Mouse (Mus musculus): ENCODE results near the gene Pik3ca. TPM values are rescaled to one million over a fixed set of nuclear protein-coding genes. Genes with fewer than 3 reads are reported as not detected.

The Pik3ca gene
- polyA plus RNA-seq, 1 experiment from 2014 or later = 14.1 TPM

- ATAC-seq = no peak; the same call in 1 of the 2 replicates
- no peak overlapping the region for H3K4me2 ChIP-seq (ENCODE audit: low read length)
- no peaks in the 10 kb centered on the region for H3K9me3 ChIP-seq (ENCODE audit: control insufficient read depth, low read length)
- H3K4me3 ChIP-seq (replicated peaks; ENCODE audit: low read length) = no peak overlapping the region
- no peaks in the 10 kb centered on the region for H3K36me3 ChIP-seq (ENCODE audit: control insufficient read depth, insufficient read depth)
- no peaks in the 10 kb centered on the region for H3K27me3 ChIP-seq (replicated peaks; ENCODE audit: control insufficient read depth, insufficient read depth, low read length)
- no peak overlapping the region for H3K9ac ChIP-seq (replicated peaks; ENCODE audit: low read depth, low read length)
- H3K27ac ChIP-seq (ENCODE audit: low read length) = no peak overlapping the region
- 40% methylated on average over 2 of the region's 2 CpGs for WGBS
- H3K4me1 ChIP-seq (replicated peaks; ENCODE audit: control insufficient read depth, insufficient read depth, low read length) = no peaks in the 10 kb centered on the region
Observed at GRCm38 (mm10) chr3:32430394-32430793, 32.9 kb downstream of the Pik3ca start.

GRCm38 (mm10) chr3:32434016-32434415 is 36.5 kb downstream of the Pik3ca start:
- no peak for ATAC-seq
- Histone ChIP-seq H3K4me1 (replicated peaks; ENCODE audit: control insufficient read depth, insufficient read depth, low read length) (no peaks in the 10 kb centered on the region), H3K27me3 (replicated peaks; ENCODE audit: control insufficient read depth, insufficient read depth, low read length) (no peaks in the 10 kb centered on the region), H3K27ac (ENCODE audit: low read length) (no peak overlapping the region), H3K9me3 (ENCODE audit: control insufficient read depth, low read length) (no peaks in the 10 kb centered on the region), H3K36me3 (ENCODE audit: control insufficient read depth, insufficient read depth) (peaks cover 15% of the 10 kb centered on the region), H3K4me3 (replicated peaks; ENCODE audit: low read length) (no peak overlapping the region), H3K9ac (replicated peaks; ENCODE audit: low read depth, low read length) (no peak overlapping the region), H3K4me2 (ENCODE audit: low read length) (no peak overlapping the region)
- WGBS = 85% methylated on average over 2 of the region's 2 CpGs

- no peaks in the 10 kb centered on the region for H3K4me1 ChIP-seq (replicated peaks; ENCODE audit: control insufficient read depth, insufficient read depth, low read length)
- no peaks in the 10 kb centered on the region for H3K9me3 ChIP-seq (ENCODE audit: control insufficient read depth, low read length)
- ATAC-seq = no peak
- H3K9ac ChIP-seq (replicated peaks; ENCODE audit: low read depth, low read length) = no peak overlapping the region
- peaks cover 26% of the 10 kb centered on the region for H3K36me3 ChIP-seq (ENCODE audit: control insufficient read depth, insufficient read depth)
- H3K27ac ChIP-seq (ENCODE audit: low read length) = no peak overlapping the region
- no peak overlapping the region for H3K4me3 ChIP-seq (replicated peaks; ENCODE audit: low read length)
- no peaks in the 10 kb centered on the region for H3K27me3 ChIP-seq (replicated peaks; ENCODE audit: control insufficient read depth, insufficient read depth, low read length)
- H3K4me2 ChIP-seq (ENCODE audit: low read length) = no peak overlapping the region
- WGBS = 92% methylated on average over 11 of the region's 11 CpGs
Observed at GRCm38 (mm10) chr3:32436101-32436500, 38.6 kb downstream of the Pik3ca start.

- peaks cover 33% of the 10 kb centered on the region for H3K36me3 ChIP-seq (ENCODE audit: control insufficient read depth, insufficient read depth)
Observed at GRCm38 (mm10) chr3:32437297-32437696, 39.8 kb downstream of the Pik3ca start.

GRCm38 (mm10) chr3:32437820-32438219 is 40.3 kb downstream of the Pik3ca start:
- Histone ChIP-seq H3K9ac (replicated peaks; ENCODE audit: low read depth, low read length) (no peak overlapping the region), H3K4me3 (replicated peaks; ENCODE audit: low read length) (no peak overlapping the region), H3K4me2 (ENCODE audit: low read length) (no peak overlapping the region), H3K4me1 (replicated peaks; ENCODE audit: control insufficient read depth, insufficient read depth, low read length) (no peaks in the 10 kb centered on the region), H3K27ac (ENCODE audit: low read length) (no peak overlapping the region), H3K27me3 (replicated peaks; ENCODE audit: control insufficient read depth, insufficient read depth, low read length) (no peaks in the 10 kb centered on the region), H3K36me3 (ENCODE audit: control insufficient read depth, insufficient read depth) (peaks cover 35% of the 10 kb centered on the region), H3K9me3 (ENCODE audit: control insufficient read depth, low read length) (no peaks in the 10 kb centered on the region)
- WGBS = 94% methylated on average over 6 of the region's 6 CpGs
- ATAC-seq = no peak

More at GRCm38 (mm10) chr3:32437297-32437696, 39.8 kb downstream of the Pik3ca start:
- Histone ChIP-seq H3K4me3 (replicated peaks; ENCODE audit: low read length) (no peak overlapping the region), H3K27me3 (replicated peaks; ENCODE audit: control insufficient read depth, insufficient read depth, low read length) (no peaks in the 10 kb centered on the region), H3K4me1 (replicated peaks; ENCODE audit: control insufficient read depth, insufficient read depth, low read length) (no peaks in the 10 kb centered on the region), H3K9me3 (ENCODE audit: control insufficient read depth, low read length) (no peaks in the 10 kb centered on the region), H3K4me2 (ENCODE audit: low read length) (no peak overlapping the region), H3K27ac (ENCODE audit: low read length) (no peak overlapping the region), H3K9ac (replicated peaks; ENCODE audit: low read depth, low read length) (no peak overlapping the region)
- no peak for ATAC-seq
- 94% methylated on average over 6 of the region's 6 CpGs for WGBS

- Histone ChIP-seq H3K27me3 (replicated peaks; ENCODE audit: control insufficient read depth, insufficient read depth, low read length) (no peaks in the 10 kb centered on the region), H3K9ac (replicated peaks; ENCODE audit: low read depth, low read length) (no peak overlapping the region), H3K4me2 (ENCODE audit: low read length) (no peak overlapping the region), H3K9me3 (ENCODE audit: control insufficient read depth, low read length) (no peaks in the 10 kb centered on the region), H3K36me3 (ENCODE audit: control insufficient read depth, insufficient read depth) (peaks cover 36% of the 10 kb centered on the region), H3K4me1 (replicated peaks; ENCODE audit: control insufficient read depth, insufficient read depth, low read length) (no peaks in the 10 kb centered on the region), H3K4me3 (replicated peaks; ENCODE audit: low read length) (no peak overlapping the region), H3K27ac (ENCODE audit: low read length) (no peak overlapping the region)
- WGBS = 89% methylated on average over 4 of the region's 4 CpGs
- ATAC-seq = no peak
Observed at GRCm38 (mm10) chr3:32438716-32439115, 41.2 kb downstream of the Pik3ca start.

- peaks cover 43% of the 10 kb centered on the region for H3K36me3 ChIP-seq (ENCODE audit: control insufficient read depth, insufficient read depth)
- H3K9ac ChIP-seq (replicated peaks; ENCODE audit: low read depth, low read length) = no peak overlapping the region
- no peaks in the 10 kb centered on the region for H3K9me3 ChIP-seq (ENCODE audit: control insufficient read depth, low read length)
- no peaks in the 10 kb centered on the region for H3K27me3 ChIP-seq (replicated peaks; ENCODE audit: control insufficient read depth, insufficient read depth, low read length)
- no peak overlapping the region for H3K27ac ChIP-seq (ENCODE audit: low read length)
- ATAC-seq = no peak
- H3K4me2 ChIP-seq (ENCODE audit: low read length) = no peak overlapping the region
- H3K4me1 ChIP-seq (replicated peaks; ENCODE audit: control insufficient read depth, insufficient read depth, low read length) = no peaks in the 10 kb centered on the region
- H3K4me3 ChIP-seq (replicated peaks; ENCODE audit: low read length) = no peak overlapping the region
Observed at GRCm38 (mm10) chr3:32441710-32442109, 44.2 kb downstream of the Pik3ca start.

- no peak for ATAC-seq
- no peaks in the 10 kb centered on the region for H3K27me3 ChIP-seq (replicated peaks; ENCODE audit: control insufficient read depth, insufficient read depth, low read length)
- no peak overlapping the region for H3K4me2 ChIP-seq (ENCODE audit: low read length)
- no peak overlapping the region for H3K4me3 ChIP-seq (replicated peaks; ENCODE audit: low read length)
- H3K27ac ChIP-seq (ENCODE audit: low read length) = no peak overlapping the region
- WGBS = 58% methylated on average over 11 of the region's 11 CpGs
- no peaks in the 10 kb centered on the region for H3K4me1 ChIP-seq (replicated peaks; ENCODE audit: control insufficient read depth, insufficient read depth, low read length)
- no peaks in the 10 kb centered on the region for H3K9me3 ChIP-seq (ENCODE audit: control insufficient read depth, low read length)
- H3K9ac ChIP-seq (replicated peaks; ENCODE audit: low read depth, low read length) = no peak overlapping the region
- H3K36me3 ChIP-seq (ENCODE audit: control insufficient read depth, insufficient read depth) = peaks cover 27% of the 10 kb centered on the region
Observed at GRCm38 (mm10) chr3:32454329-32455021, 57.0 kb downstream of the Pik3ca start.

- Histone ChIP-seq H3K27ac (ENCODE audit: low read length) (no peak overlapping the region), H3K27me3 (replicated peaks; ENCODE audit: control insufficient read depth, insufficient read depth, low read length) (no peaks in the 10 kb centered on the region), H3K36me3 (ENCODE audit: control insufficient read depth, insufficient read depth) (peaks cover 35% of the 10 kb centered on the region), H3K4me2 (ENCODE audit: low read length) (no peak overlapping the region), H3K9me3 (ENCODE audit: control insufficient read depth, low read length) (no peaks in the 10 kb centered on the region), H3K4me1 (replicated peaks; ENCODE audit: control insufficient read depth, insufficient read depth, low read length) (no peaks in the 10 kb centered on the region), H3K4me3 (replicated peaks; ENCODE audit: low read length) (no peak overlapping the region), H3K9ac (replicated peaks; ENCODE audit: low read depth, low read length) (no peak overlapping the region)
- WGBS = 76% methylated on average over 4 of the region's 4 CpGs
- ATAC-seq = no peak
Observed at GRCm38 (mm10) chr3:32459777-32460176, 62.3 kb downstream of the Pik3ca start.

- H3K4me1 ChIP-seq (replicated peaks; ENCODE audit: control insufficient read depth, insufficient read depth, low read length) = no peaks in the 10 kb centered on the region
- WGBS = 92% methylated on average over 4 of the region's 4 CpGs
- no peak overlapping the region for H3K9ac ChIP-seq (replicated peaks; ENCODE audit: low read depth, low read length)
- ATAC-seq = no peak
- H3K4me2 ChIP-seq (ENCODE audit: low read length) = no peak overlapping the region
- H3K9me3 ChIP-seq (ENCODE audit: control insufficient read depth, low read length) = no peaks in the 10 kb centered on the region
- no peak overlapping the region for H3K27ac ChIP-seq (ENCODE audit: low read length)
- H3K27me3 ChIP-seq (replicated peaks; ENCODE audit: control insufficient read depth, insufficient read depth, low read length) = no peaks in the 10 kb centered on the region
- H3K4me3 ChIP-seq (replicated peaks; ENCODE audit: low read length) = no peak overlapping the region
- peaks cover 12% of the 10 kb centered on the region for H3K36me3 ChIP-seq (ENCODE audit: control insufficient read depth, insufficient read depth)
Observed at GRCm38 (mm10) chr3:32467321-32467720, 69.8 kb downstream of the Pik3ca start.
